Mouse (Mus musculus): ENCODE measurements around the gene Sdk1. TPM values are rescaled to one million over a fixed set of nuclear protein-coding genes. Genes with fewer than 3 reads are reported as not detected.
A peak's percentile ranks its signal among the peaks of the same experiment; 100 is the strongest.

Sdk1 gene
- total RNA-seq, 2 experiments from 2014 or later = 14.2 to 14.3 TPM

GRCm38 (mm10) chr5:141940636-141941035, 699.3 kb downstream of the Sdk1 start:
- intact Hi-C loops (cut with DNase I) = no loop called here
- no peak for DNase-seq (ENCODE audit: low spot score in 2 of 2)

GRCm38 (mm10) chr5:141950791-141951190, 709.5 kb downstream of the Sdk1 start:
- intact Hi-C loops (cut with DNase I) = no loop called here
- no peak for DNase-seq (ENCODE audit: low spot score in 2 of 2)

- no peak for DNase-seq (ENCODE audit: low spot score in 2 of 2)
- intact Hi-C loops (cut with DNase I) = no loop called here
These were observed 711.0 kb downstream of the Sdk1 start for GRCm38 (mm10) chr5:141952270-141952669.

- DNase-seq (ENCODE audit: low spot score in 2 of 2) = no peak
- intact Hi-C loops (cut with DNase I) = no loop called here
These were observed 711.6 kb downstream of the Sdk1 start for GRCm38 (mm10) chr5:141952708-141953490.

GRCm38 (mm10) chr5:141971071-141971470, 729.8 kb downstream of the Sdk1 start:
- intact Hi-C loops (cut with DNase I) = no loop called here
- DNase-seq (ENCODE audit: low spot score in 2 of 2) = no peak

- DNase-seq (ENCODE audit: low spot score in 2 of 2) = no peak
- intact Hi-C loops (cut with DNase I) = no loop called here
These were observed 738.2 kb downstream of the Sdk1 start for GRCm38 (mm10) chr5:141979511-141979910.

- intact Hi-C loops (cut with DNase I) = loop anchor here (10.0 kb wide), 1 partner anchor 234 kb away; no protein-coding TSS in a partner anchor
- DNase-seq (ENCODE audit: low spot score in 2 of 2) = no peak
These were observed 739.5 kb downstream of the Sdk1 start for GRCm38 (mm10) chr5:141980746-141981145.

GRCm38 (mm10) chr5:141984322-141984721, 743.0 kb downstream of the Sdk1 start:
- intact Hi-C loops (cut with DNase I) = loop anchor here (10.0 kb wide), 1 partner anchor 230 kb away; no protein-coding TSS in a partner anchor
- DNase-seq (ENCODE audit: low spot score in 2 of 2) = no peak

- peak in 1 of 2 experiments; percentile 21 for DNase-seq (ENCODE audit: low spot score in 2 of 2)
- intact Hi-C loops (cut with DNase I) = loop anchor here (5.0 to 10.0 kb wide), 2 partner anchors 230 to 332 kb away; no protein-coding TSS in a partner anchor
These were observed 743.7 kb downstream of the Sdk1 start for GRCm38 (mm10) chr5:141985003-141985402.

GRCm38 (mm10) chr5:141985551-141985950, 744.3 kb downstream of the Sdk1 start:
- DNase-seq (ENCODE audit: low spot score in 2 of 2) = no peak
- intact Hi-C loops (cut with DNase I) = loop anchor here (5.0 to 10.0 kb wide), 2 partner anchors 229 to 332 kb away; no protein-coding TSS in a partner anchor

- DNase-seq (ENCODE audit: low spot score in 2 of 2) = no peak
- intact Hi-C loops (cut with DNase I) = loop anchor here (5.0 to 10.0 kb wide), 2 partner anchors 227 to 330 kb away; no protein-coding TSS in a partner anchor
These were observed 746.1 kb downstream of the Sdk1 start for GRCm38 (mm10) chr5:141987287-141987799.

GRCm38 (mm10) chr5:141988685-141989084, 747.4 kb downstream of the Sdk1 start:
- peak in 1 of 2 experiments; percentile 29 for DNase-seq (ENCODE audit: low spot score in 2 of 2)
- intact Hi-C loops (cut with DNase I) = loop anchor here (5.0 to 10.0 kb wide), 2 partner anchors 226 to 329 kb away; no protein-coding TSS in a partner anchor

GRCm38 (mm10) chr5:141994192-141994591, 752.9 kb downstream of the Sdk1 start:
- intact Hi-C loops (cut with DNase I) = no loop called here
- peak in 1 of 2 experiments; percentile 51 for DNase-seq (ENCODE audit: low spot score in 2 of 2)

- DNase-seq (ENCODE audit: low spot score in 2 of 2) = no peak
- intact Hi-C loops (cut with DNase I) = no loop called here
These were observed 759.0 kb downstream of the Sdk1 start for GRCm38 (mm10) chr5:142000247-142000646.

GRCm38 (mm10) chr5:142001131-142001530, 759.8 kb downstream of the Sdk1 start:
- DNase-seq (ENCODE audit: low spot score in 2 of 2) = no peak
- intact Hi-C loops (cut with DNase I) = no loop called here

GRCm38 (mm10) chr5:142001973-142002372, 760.7 kb downstream of the Sdk1 start:
- no peak for DNase-seq (ENCODE audit: low spot score in 2 of 2)
- intact Hi-C loops (cut with DNase I) = no loop called here

- no peak for DNase-seq (ENCODE audit: low spot score in 2 of 2)
- intact Hi-C loops (cut with DNase I) = no loop called here
These were observed 768.9 kb downstream of the Sdk1 start for GRCm38 (mm10) chr5:142010189-142010588.

GRCm38 (mm10) chr5:142017001-142017400, 775.7 kb downstream of the Sdk1 start:
- intact Hi-C loops (cut with DNase I) = no loop called here

GRCm38 (mm10) chr5:142022877-142023580, 781.7 kb downstream of the Sdk1 start:
- DNase-seq (ENCODE audit: low spot score in 2 of 2) = no peak
- intact Hi-C loops (cut with DNase I) = no loop called here

More at GRCm38 (mm10) chr5:142017001-142017400, 775.7 kb downstream of the Sdk1 start:
- DNase-seq (ENCODE audit: low spot score in 2 of 2) = no peak

- intact Hi-C loops (cut with DNase I) = no loop called here
- DNase-seq (ENCODE audit: low spot score in 2 of 2) = no peak
These were observed 783.2 kb downstream of the Sdk1 start for GRCm38 (mm10) chr5:142024448-142024847.

Data from left cerebral cortex, postnatal 25 days (tissue).